Mouse (Mus musculus): ENCODE results near the gene Bcdin3d.

DNA sequence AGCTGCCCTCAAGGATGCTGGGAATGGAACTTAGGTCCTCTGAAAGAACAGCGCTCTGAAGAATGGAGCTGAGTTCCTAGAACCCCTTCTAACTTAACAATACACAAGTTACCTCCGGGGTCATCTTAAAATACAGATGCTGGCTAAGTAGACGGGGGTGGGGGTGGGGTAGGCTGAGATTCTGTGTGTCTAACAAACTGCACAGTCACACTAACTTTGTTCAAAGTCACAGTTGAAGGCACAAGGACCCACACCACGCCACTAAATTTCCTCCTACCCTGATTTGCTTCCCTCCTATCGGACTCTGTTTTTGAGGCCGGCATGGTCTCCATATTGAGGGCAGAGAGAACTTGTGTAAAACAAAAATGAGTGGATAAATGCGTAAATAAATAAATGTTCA is 1.6 kb downstream of the Bcdin3d start:
- TF ChIP-seq POLR2A (IDR thresholded peaks at IDR 0.05; ENCODE audit: borderline replicate concordance, low read depth, low read length) (no peak), CTCF (IDR thresholded peaks at IDR 0.05; ENCODE audit: low read depth, low read length) (no peak)
